Mouse (Mus musculus): ENCODE measurements at regions not wholly inside any gene's neighbourhood (a gene's known extent, or its start where the extent isn't known, plus 50 kb on each side); places are given as distances from the start of the nearest gene placed in this dataset.
A peak's percentile ranks its signal among the peaks of the same experiment; 100 is the strongest.

- no peak for DNase-seq (ENCODE audit: low spot score)
Observed at GRCm38 (mm10) chr12:39840179-39840578, 197.6 kb downstream of the Arl4a start.

GRCm38 (mm10) chr12:39831079-39831478, 206.7 kb downstream of the Arl4a start:
- peak; percentile 6 for DNase-seq (ENCODE audit: low spot score)

- DNase-seq (ENCODE audit: low spot score): no peak
Observed at GRCm38 (mm10) chr12:39830530-39830929, 207.3 kb downstream of the Arl4a start.

- DNase-seq (ENCODE audit: low spot score): no peak
Observed at GRCm38 (mm10) chr12:39822671-39823070, 215.2 kb downstream of the Arl4a start.

- no peak for DNase-seq (ENCODE audit: low spot score)
Observed at GRCm38 (mm10) chr12:39801536-39801935, 236.3 kb downstream of the Arl4a start.

GRCm38 (mm10) chr12:39797843-39798242, 240.0 kb downstream of the Arl4a start:
- DNase-seq (ENCODE audit: low spot score): no peak

- DNase-seq (ENCODE audit: low spot score): no peak
Observed at GRCm38 (mm10) chr12:39796939-39797338, 240.9 kb downstream of the Arl4a start.

GRCm38 (mm10) chr12:39785026-39785425, 252.8 kb downstream of the Arl4a start:
- no peak for DNase-seq (ENCODE audit: low spot score)

- no peak for DNase-seq (ENCODE audit: low spot score)
Observed at GRCm38 (mm10) chr12:39784532-39784931, 253.3 kb downstream of the Arl4a start.

GRCm38 (mm10) chr12:39776173-39776572, 261.7 kb downstream of the Arl4a start:
- no peak for DNase-seq (ENCODE audit: low spot score)

GRCm38 (mm10) chr12:39766988-39767387, 270.8 kb downstream of the Arl4a start:
- DNase-seq (ENCODE audit: low spot score): no peak

GRCm38 (mm10) chr12:39763529-39763928, 274.3 kb downstream of the Arl4a start:
- DNase-seq (ENCODE audit: low spot score): no peak

GRCm38 (mm10) chr12:39761946-39762345, 275.9 kb downstream of the Arl4a start:
- DNase-seq (ENCODE audit: low spot score): no peak

GRCm38 (mm10) chr12:39761326-39761725, 276.5 kb downstream of the Arl4a start:
- DNase-seq (ENCODE audit: low spot score): no peak

- DNase-seq (ENCODE audit: low spot score): no peak
Observed at GRCm38 (mm10) chr12:39757975-39758374, 279.9 kb downstream of the Arl4a start.

GRCm38 (mm10) chr12:39751850-39752249, 286.0 kb downstream of the Arl4a start:
- DNase-seq (ENCODE audit: low spot score): no peak

GRCm38 (mm10) chr12:39742156-39743063, 295.4 kb downstream of the Arl4a start:
- no peak for DNase-seq (ENCODE audit: low spot score)

GRCm38 (mm10) chr12:39741051-39741847, 296.6 kb downstream of the Arl4a start:
- DNase-seq (ENCODE audit: low spot score): no peak

- no peak for DNase-seq (ENCODE audit: low spot score)
Observed at GRCm38 (mm10) chr12:39736966-39737365, 300.9 kb downstream of the Arl4a start.

GRCm38 (mm10) chr12:39736097-39736920, 301.5 kb downstream of the Arl4a start:
- DNase-seq (ENCODE audit: low spot score): no peak

- no peak for DNase-seq (ENCODE audit: low spot score)
Observed at GRCm38 (mm10) chr12:39734176-39734575, 303.6 kb downstream of the Arl4a start.

- no peak for DNase-seq (ENCODE audit: low spot score)
Observed at GRCm38 (mm10) chr12:39731177-39731576, 306.6 kb downstream of the Arl4a start.

Data from testis, postnatal 14 days (tissue).